Mouse (Mus musculus): ENCODE data around the gene Sh3gl2. TPM values are rescaled to one million over a fixed set of nuclear protein-coding genes. Genes with fewer than 3 reads are reported as not detected.

The Sh3gl2 gene
- polyA plus RNA-seq, 1 experiment from 2014 or later, result not detected

DNA sequence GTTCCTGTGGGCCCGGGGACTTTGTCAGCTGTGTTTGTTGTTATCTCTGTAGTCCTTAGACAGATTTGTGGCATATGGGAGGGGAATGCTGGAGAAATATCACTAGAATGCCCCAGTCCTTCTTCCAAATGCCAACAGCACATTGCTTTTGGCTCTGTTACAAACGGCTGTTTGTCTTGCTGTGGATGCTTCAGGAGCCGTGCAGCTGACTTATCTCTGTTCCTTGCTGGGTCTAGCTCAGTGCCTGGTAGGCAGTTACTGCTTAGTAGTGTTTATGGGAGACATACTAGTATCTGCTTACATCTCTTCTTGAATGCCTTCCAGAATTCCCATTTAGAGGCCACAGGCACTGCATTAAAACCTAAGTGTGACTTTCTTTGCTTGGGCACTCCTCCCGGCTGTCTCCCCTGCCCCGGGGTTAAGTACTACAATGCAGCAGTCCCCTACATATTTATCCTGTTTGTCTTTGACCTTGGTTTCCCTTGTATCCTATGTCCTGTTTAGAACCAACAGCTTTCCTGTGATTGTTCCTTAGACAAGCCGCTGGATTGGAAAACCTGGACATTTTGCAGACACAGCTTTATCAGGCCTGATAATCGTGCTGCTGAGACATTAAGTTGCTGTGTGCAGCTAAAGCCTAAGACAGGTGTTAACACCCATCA, 101.1 kb downstream of the Sh3gl2 start:
- H3K4me3 ChIP-seq (ENCODE audit: inconsistent target), result no peak overlapping the region
- WGBS (ENCODE audit: missing documents), result 65% methylated on average over 7 of the region's 7 CpGs
- H3K36me3 ChIP-seq (ENCODE audit: inconsistent target), result no peaks in the 10 kb centered on the region
- H3K79me2 ChIP-seq (ENCODE audit: inconsistent target), result no peaks in the 10 kb centered on the region
- H3K27ac ChIP-seq, result no peak overlapping the region

DNA sequence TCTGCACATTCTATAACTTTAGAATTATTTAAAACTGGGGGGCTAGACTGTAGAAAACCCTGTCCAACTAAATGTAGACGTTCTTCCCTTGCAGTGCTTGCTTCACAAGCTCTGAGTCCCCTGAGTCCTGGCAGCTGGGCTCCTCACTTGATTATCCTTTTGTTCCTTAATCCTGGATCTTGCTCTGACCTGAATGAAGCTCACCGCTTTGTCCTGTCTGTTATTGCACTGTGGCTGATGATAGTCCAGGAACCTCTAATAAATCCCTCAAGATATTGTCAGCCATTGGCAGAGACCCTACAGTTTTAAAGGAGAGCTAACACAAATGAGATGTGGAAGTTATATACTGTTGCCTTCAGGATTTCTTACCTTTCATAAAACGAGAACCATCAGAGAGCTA, 114.2 kb downstream of the Sh3gl2 start:
- no peaks in the 10 kb centered on the region for H3K36me3 ChIP-seq (ENCODE audit: inconsistent target)
- no peak overlapping the region for H3K27ac ChIP-seq
- no peaks in the 10 kb centered on the region for H3K79me2 ChIP-seq (ENCODE audit: inconsistent target)
- no peak overlapping the region for H3K4me3 ChIP-seq (ENCODE audit: inconsistent target)
- 77% methylated on average over 3 of the region's 3 CpGs for WGBS (ENCODE audit: missing documents)

DNA sequence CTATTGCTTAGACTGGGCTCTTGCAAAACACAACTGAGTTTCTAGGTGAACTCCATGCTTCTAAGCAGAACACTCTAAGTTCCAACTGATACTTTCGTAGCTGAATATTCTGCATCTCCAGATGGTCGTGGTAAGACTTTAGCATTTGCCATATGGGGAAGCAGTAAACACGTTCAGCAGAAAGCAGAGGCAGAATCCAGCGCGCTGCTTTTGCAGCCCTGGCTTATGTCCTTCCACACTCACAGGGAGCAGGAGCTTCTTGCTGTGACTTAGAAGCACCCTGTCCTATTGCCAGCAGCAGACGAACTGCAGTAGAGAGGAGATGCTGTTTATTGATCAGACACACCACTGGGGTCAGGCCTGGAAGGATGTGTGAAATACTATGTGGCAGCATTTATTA, 120.5 kb downstream of the Sh3gl2 start:
- WGBS (ENCODE audit: missing documents), result 93% methylated on average over 6 of the region's 6 CpGs
- H3K4me3 ChIP-seq (ENCODE audit: inconsistent target), result no peak overlapping the region
- H3K36me3 ChIP-seq (ENCODE audit: inconsistent target), result no peaks in the 10 kb centered on the region
- H3K79me2 ChIP-seq (ENCODE audit: inconsistent target), result no peaks in the 10 kb centered on the region
- H3K27ac ChIP-seq, result no peak overlapping the region

DNA sequence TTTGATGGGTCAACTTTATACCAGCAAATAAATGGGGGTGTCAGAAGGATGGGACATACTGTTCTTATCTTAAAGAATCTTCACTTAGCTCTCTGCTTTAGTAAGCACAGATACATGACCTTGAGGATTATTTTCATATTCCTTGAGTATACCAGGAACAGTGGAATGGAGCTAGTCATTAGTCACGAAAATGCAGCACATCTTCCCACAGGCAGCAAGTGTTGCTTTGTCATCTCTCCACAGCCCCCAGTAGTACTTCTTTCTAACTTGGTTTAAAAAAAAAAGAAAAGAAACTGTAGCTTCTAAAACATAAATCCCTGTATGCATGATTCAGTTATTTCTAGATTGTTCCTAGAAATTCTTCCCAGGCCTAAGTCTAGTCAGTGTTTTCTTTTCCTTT, 121.1 kb downstream of the Sh3gl2 start:
- no peaks in the 10 kb centered on the region for H3K79me2 ChIP-seq (ENCODE audit: inconsistent target)
- no peak overlapping the region for H3K27ac ChIP-seq
- WGBS (ENCODE audit: missing documents), result 100% methylated on average over 1 of the region's 1 CpGs
- no peaks in the 10 kb centered on the region for H3K36me3 ChIP-seq (ENCODE audit: inconsistent target)
- H3K4me3 ChIP-seq (ENCODE audit: inconsistent target), result no peak overlapping the region

DNA sequence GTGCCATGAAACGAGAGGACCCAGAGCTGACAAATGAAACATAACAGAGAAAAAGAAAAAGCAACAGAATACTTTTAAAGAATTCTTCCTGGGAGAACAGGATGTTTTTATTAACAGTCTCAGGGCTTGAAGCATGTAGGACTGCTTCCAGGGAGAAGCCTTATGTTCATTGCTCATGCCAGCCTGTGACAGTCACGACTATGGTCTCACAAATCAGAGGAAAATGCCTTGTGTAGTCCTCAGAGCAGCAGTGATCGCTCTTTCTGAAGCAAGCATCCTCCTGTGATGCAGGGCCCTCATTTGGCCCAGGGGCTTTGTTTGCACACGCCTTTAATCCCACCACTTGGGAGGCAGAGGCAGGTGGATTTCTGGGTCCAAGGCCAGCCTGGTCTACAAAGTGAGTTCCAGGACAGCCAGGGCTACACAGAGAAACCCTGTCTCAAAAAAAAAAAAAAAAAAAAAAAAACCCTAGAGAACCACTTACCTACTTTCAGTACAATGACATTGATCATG, 129.8 kb downstream of the Sh3gl2 start:
- no peaks in the 10 kb centered on the region for H3K36me3 ChIP-seq (ENCODE audit: inconsistent target)
- H3K79me2 ChIP-seq (ENCODE audit: inconsistent target), result no peaks in the 10 kb centered on the region
- no peak overlapping the region for H3K4me3 ChIP-seq (ENCODE audit: inconsistent target)
- 79% methylated on average over 4 of the region's 4 CpGs for WGBS (ENCODE audit: missing documents)
- H3K27ac ChIP-seq, result no peak overlapping the region

DNA sequence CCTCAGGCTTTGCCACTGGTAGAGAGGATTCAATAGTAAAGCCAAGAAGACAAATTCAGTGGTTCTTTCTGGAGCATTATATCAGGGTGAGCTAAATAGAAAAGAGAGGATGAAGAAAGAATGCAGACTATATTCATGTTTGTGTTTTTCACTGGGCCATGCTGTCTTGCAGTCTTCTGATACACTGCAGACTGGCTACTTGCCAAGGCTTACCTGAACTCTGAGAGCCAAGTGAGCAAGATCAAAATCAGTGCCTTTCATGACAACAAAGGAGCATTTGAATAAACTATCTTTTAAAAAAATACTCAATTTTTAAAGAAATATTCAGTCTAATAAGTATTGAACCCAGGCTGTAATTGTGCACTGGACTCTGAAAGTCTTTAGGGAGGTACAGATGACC, 131.4 kb downstream of the Sh3gl2 start:
- H3K36me3 ChIP-seq (ENCODE audit: inconsistent target), result no peaks in the 10 kb centered on the region
- H3K4me3 ChIP-seq (ENCODE audit: inconsistent target), result no peak overlapping the region
- no peak overlapping the region for H3K27ac ChIP-seq
- no peaks in the 10 kb centered on the region for H3K79me2 ChIP-seq (ENCODE audit: inconsistent target)

DNA sequence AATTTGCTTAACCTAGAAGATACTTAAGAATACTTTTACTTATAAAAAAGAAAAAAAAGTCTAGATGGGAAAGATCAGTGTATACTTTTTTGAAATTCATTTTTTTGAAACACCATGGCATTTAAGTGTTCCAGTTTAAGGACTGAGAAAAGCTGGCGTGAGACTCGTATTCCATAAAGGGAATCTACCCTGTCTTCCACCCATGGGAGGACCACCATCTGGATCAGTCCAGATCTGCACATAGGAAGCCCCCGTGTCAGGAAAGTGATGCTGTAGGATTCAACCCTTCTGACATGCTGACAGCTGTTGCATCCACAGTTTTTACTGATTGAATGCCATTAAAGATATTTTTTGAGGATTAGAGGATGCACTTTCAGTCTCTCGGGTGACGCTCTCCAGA, 134.2 kb downstream of the Sh3gl2 start:
- H3K4me3 ChIP-seq (ENCODE audit: inconsistent target), result no peak overlapping the region
- WGBS (ENCODE audit: missing documents), result 93% methylated on average over 5 of the region's 5 CpGs
- no peaks in the 10 kb centered on the region for H3K36me3 ChIP-seq (ENCODE audit: inconsistent target)
- H3K27ac ChIP-seq, result no peak overlapping the region
- no peaks in the 10 kb centered on the region for H3K79me2 ChIP-seq (ENCODE audit: inconsistent target)

DNA sequence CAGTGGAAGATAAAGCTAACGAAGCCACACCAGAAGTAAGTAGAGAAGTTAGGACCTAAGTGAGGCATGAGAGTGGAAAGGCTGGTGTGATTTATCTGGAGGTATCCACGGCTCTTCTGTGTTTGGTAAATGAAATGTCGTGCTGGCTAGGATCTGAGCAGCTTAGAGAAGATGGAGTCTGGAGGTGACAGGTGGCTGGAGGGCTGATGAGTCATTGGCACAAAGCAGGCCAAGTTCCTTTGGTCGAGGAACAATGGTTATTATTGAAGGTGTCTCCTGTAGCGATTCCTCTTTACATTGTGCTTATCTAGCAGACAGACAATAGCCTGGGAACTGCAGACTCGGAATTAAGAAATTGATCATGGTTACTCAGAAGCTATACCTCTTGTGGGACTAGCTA, 135.8 kb downstream of the Sh3gl2 start:
- Histone ChIP-seq H3K79me2 (ENCODE audit: inconsistent target) (no peaks in the 10 kb centered on the region), H3K4me3 (ENCODE audit: inconsistent target) (no peak overlapping the region), H3K27ac (no peak overlapping the region), H3K36me3 (ENCODE audit: inconsistent target) (no peaks in the 10 kb centered on the region)
- 72% methylated on average over 6 of the region's 6 CpGs for WGBS (ENCODE audit: missing documents)

DNA sequence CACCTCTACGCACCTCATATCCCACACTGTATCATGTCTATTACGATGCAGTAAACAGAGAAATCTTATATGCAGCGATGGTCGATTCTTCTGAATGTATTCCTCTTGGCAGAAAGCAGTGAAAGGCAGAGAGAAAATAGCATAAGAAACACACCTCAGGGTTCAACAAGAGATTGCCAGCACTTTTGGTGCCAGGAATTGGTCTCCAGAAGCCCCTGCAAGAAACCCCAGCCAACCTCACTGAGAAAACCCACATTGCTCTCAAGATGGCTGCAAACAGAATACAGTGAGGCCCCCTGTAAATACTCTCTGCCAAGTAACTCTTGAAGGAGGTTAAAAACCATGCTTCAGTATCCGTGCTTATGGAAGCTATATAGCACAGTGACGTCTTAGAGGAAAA, 141.0 kb downstream of the Sh3gl2 start:
- Histone ChIP-seq H3K4me3 (ENCODE audit: inconsistent target) (no peak overlapping the region), H3K27ac (no peak overlapping the region), H3K36me3 (ENCODE audit: inconsistent target) (no peaks in the 10 kb centered on the region), H3K79me2 (ENCODE audit: inconsistent target) (no peaks in the 10 kb centered on the region)
- 90% methylated on average over 6 of the region's 6 CpGs for WGBS (ENCODE audit: missing documents)

DNA sequence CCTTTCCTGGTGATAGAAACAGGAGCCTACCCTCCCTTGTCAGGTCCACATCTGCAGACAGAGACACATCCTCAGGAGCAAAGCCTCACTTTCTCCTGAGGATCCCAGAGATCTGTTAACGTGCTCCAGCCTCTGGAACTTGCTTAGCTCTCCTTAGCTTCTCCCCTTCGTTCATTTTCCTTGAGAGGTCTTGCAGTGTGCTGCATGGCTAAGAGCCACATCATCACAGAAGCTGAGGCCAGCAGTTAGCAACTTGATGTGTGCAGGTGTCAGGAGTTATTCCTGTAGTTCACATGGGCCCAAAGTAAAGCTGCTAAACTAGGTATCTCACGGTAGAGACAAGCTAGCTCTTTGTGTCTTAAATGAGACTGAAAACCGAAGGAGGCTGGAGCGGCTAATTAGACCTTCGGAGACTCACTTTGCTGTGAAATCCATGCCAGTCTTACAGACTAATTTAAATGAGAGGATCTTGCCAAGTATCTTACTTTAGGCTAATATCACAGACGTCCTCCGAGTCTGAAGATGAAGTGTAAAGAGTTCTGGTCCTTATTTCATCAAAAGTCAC, 143.2 kb downstream of the Sh3gl2 start:
- WGBS (ENCODE audit: missing documents), result 80% methylated on average over 8 of the region's 8 CpGs
- Histone ChIP-seq H3K27ac (no peak overlapping the region), H3K4me3 (ENCODE audit: inconsistent target) (no peak overlapping the region), H3K36me3 (ENCODE audit: inconsistent target) (no peaks in the 10 kb centered on the region), H3K79me2 (ENCODE audit: inconsistent target) (no peaks in the 10 kb centered on the region)

DNA sequence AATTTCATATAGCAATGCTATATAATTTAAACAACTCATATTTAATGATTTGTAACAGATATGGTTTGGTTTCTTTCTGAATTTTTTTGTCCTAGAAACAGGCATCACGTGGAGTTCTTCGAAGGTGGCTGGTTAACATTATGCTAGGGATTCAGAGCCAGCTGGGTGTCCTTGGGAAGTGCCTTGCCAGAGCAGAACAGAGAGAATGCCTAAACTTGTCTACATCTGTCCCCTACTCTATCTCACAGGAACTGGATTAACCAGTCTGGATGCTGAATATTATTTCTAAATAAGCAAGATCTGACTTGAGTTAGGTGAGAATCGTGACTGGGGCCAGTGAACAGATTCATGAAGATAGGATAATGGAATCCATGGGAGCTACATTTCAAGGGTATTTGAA, 157.7 kb downstream of the Sh3gl2 start:
- Histone ChIP-seq H3K4me3 (ENCODE audit: inconsistent target) (no peak overlapping the region), H3K36me3 (ENCODE audit: inconsistent target) (no peaks in the 10 kb centered on the region), H3K79me2 (ENCODE audit: inconsistent target) (no peaks in the 10 kb centered on the region), H3K27ac (no peak overlapping the region)
- 91% methylated on average over 3 of the region's 3 CpGs for whole genome bisulfite sequencing (ENCODE audit: missing documents)

DNA sequence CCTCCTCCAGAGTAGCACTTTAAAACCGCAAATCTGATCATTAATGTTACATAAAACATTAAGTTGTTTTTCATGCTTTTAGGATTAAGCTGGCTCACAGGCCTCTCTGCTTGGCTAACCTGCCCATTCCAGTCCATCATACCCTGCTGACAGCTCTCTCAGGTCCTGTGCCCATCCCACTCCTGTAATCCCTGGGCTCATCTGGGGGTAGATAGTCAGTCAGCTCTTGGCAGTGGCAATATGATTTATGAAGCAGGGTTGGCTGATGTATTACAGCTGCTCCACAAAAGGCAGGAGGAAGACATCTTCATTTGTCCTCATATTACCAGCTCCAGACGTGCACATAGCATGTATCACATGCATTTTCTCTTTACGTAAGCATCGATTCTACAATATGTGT, 158.3 kb downstream of the Sh3gl2 start:
- Histone ChIP-seq H3K79me2 (ENCODE audit: inconsistent target) (no peaks in the 10 kb centered on the region), H3K36me3 (ENCODE audit: inconsistent target) (no peaks in the 10 kb centered on the region), H3K27ac (no peak overlapping the region), H3K4me3 (ENCODE audit: inconsistent target) (no peak overlapping the region)
- 84% methylated on average over 4 of the region's 4 CpGs for WGBS (ENCODE audit: missing documents)

DNA sequence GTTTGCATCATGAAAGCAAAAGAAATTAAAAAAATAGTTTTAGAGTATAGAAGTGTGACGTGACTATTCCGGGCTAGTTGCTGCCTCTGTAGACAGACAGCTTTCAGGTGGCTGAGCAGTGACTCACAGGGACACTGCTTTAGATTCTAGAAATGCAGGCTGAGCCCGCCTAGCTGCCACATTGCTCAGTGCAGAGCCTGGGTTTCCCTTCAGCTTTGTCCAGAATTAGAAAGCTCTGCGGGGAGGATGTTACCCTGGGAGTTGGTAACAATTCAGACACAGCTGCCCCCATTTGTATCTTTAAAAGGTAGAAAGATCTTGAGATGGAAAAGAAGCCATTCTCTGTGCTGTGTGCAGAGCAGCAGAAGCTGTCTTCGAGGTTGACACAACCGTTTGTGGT, 166.1 kb downstream of the Sh3gl2 start:
- Histone ChIP-seq H3K27ac (no peak overlapping the region), H3K79me2 (ENCODE audit: inconsistent target) (no peaks in the 10 kb centered on the region), H3K4me3 (ENCODE audit: inconsistent target) (no peak overlapping the region), H3K36me3 (ENCODE audit: inconsistent target) (no peaks in the 10 kb centered on the region)
- 75% methylated on average over 6 of the region's 6 CpGs for WGBS (ENCODE audit: missing documents)

DNA sequence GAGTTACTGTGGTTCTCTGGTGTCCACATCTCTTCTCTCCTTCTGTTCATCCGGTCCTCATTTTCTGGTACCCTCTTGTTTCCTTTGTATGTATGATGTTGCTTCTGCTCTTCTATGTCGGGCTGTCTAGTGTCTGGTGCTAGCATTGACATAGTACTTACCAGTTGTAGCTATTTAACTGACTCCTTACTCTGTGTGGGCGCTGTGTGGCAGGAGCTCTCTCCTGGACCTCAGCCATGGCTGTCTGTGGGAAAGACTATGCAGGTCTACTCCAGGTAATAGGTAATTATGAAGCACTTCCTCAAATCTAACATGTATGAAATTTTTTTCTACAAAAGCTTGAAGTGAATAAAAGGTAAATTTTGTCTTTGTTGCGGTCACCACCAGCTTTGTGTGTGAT, 169.9 kb downstream of the Sh3gl2 start:
- H3K36me3 ChIP-seq (ENCODE audit: inconsistent target), result no peaks in the 10 kb centered on the region
- no peak overlapping the region for H3K4me3 ChIP-seq (ENCODE audit: inconsistent target)
- WGBS (ENCODE audit: missing documents), result 71% methylated on average over 4 of the region's 4 CpGs
- H3K79me2 ChIP-seq (ENCODE audit: inconsistent target), result no peaks in the 10 kb centered on the region
- no peak overlapping the region for H3K27ac ChIP-seq

DNA sequence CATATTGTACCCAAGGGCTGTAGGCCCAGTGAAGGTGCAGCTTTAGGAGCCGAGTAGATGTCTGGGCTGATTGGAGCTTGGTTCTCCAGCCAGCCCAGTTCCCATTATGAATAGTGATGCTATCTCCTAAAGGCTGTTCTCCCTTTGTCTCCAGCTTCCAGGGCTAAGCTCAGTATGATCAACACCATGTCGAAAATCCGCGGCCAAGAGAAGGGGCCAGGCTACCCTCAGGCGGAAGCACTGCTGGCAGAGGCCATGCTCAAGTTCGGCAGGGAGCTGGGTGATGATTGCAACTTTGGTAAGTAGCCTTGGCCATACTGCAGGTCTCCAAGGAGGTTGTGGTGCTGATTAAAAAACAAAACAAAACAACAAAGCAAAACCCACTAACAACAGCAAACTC, 171.3 kb downstream of the Sh3gl2 start:
- no peak overlapping the region for H3K27ac ChIP-seq
- no peaks in the 10 kb centered on the region for H3K79me2 ChIP-seq (ENCODE audit: inconsistent target)
- no peaks in the 10 kb centered on the region for H3K36me3 ChIP-seq (ENCODE audit: inconsistent target)
- H3K4me3 ChIP-seq (ENCODE audit: inconsistent target), result no peak overlapping the region
- 85% methylated on average over 6 of the region's 6 CpGs for WGBS (ENCODE audit: missing documents)

DNA sequence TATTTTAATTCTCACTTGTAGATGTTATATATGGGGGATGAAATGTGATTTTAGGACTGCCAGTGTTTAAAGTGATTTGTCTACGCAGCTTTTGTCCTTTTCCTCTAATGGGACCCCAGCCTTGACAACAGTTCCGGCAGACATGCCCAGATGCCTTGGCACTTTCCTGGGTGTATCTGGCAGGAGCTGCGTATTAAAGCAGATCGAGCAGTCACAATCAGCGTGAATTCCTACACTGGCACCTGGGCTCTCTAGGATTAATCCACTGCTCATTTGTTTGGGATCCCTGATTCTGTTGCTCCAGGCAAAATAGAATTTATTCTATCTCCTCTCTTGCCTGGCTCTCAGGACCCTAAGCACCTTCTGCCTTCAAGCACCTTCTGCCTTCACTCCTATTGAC, 171.7 kb downstream of the Sh3gl2 start:
- Histone ChIP-seq H3K4me3 (ENCODE audit: inconsistent target) (no peak overlapping the region), H3K79me2 (ENCODE audit: inconsistent target) (no peaks in the 10 kb centered on the region), H3K36me3 (ENCODE audit: inconsistent target) (no peaks in the 10 kb centered on the region), H3K27ac (no peak overlapping the region)
- WGBS (ENCODE audit: missing documents), result 97% methylated on average over 5 of the region's 5 CpGs
